26 mouse cellular contexts compared by ENCODE assay signal in the genomic region with DNA sequence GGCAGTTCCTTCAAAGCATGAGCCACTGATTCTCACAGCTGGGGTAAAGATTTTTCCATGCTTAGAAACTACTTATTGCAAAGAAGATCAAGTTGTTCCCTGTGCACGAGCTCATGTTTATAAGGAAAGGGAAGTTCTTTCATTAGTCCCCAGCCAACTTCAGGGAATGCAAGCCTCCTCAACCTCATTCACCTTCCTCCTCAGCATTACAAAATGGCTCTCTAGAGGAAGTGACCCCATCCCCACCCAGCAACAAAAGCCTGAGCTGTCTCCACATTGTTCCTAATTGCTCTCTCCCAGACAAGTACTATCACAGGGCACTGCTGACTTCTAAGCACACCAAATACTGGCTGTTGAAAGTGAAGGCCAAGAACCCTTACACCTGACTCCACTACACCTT. TPM values are rescaled to one million over a fixed set of nuclear protein-coding genes. Genes with fewer than 3 reads are reported as not detected.
DNase-seq lines count a peak whose midpoint lies in the region; ATAC-seq and TF ChIP-seq lines count a peak whose summit lies in the region.
"Had no signal": no experiment of that assay in that cellular context is flagged by ENCODE, and none has a peak within 500 bp of the region (broad histone marks: within the 10 kb centered on the region; RNA-seq: fewer than 3 reads in every experiment).

No protein-coding gene starts in this region.

- H3K9ac ChIP-seq in heart, embryonic 16.5 days (ENCODE audit: low read length): no peak overlapping the region
- no peak overlapping the region for H3K9ac ChIP-seq in heart, embryonic 12.5 days
- H3K9ac ChIP-seq in lung, embryonic 14.5 days: no peak overlapping the region
- H3K9ac ChIP-seq: limb, embryonic 15.5 days; lung, embryonic 15.5 days; midbrain, embryonic 15.5 days had no signal

- H3K4me3 ChIP-seq in heart, embryonic 16.5 days (ENCODE audit: low read length): no peak overlapping the region
- no peak overlapping the region for H3K4me3 ChIP-seq in heart, embryonic 12.5 days
- no peak overlapping the region for H3K4me3 ChIP-seq in lung, embryonic 14.5 days (ENCODE audit: low read depth, low read length)
- no peak overlapping the region for H3K4me3 ChIP-seq in macrophage (ENCODE audit: inconsistent target)
- H3K4me3 ChIP-seq: embryonic facial prominence, embryonic 10.5 days; limb, embryonic 15.5 days; lung, embryonic 15.5 days; midbrain, embryonic 15.5 days had no signal

- peak overlapping the region; percentile 39 for H3K27ac ChIP-seq in heart, embryonic 16.5 days (ENCODE audit: low read length)
- no peak overlapping the region for H3K27ac ChIP-seq in heart, embryonic 12.5 days (ENCODE audit: poor library complexity, severe bottlenecking)
- no peak overlapping the region for H3K27ac ChIP-seq in lung, embryonic 14.5 days (ENCODE audit: low read depth)
- H3K27ac ChIP-seq in macrophage: 0 out of 2 replicates have a peak overlapping the region, but pooled peaks have one; percentile 4
- H3K27ac ChIP-seq: embryonic facial prominence, embryonic 10.5 days; limb, embryonic 15.5 days; lung, embryonic 15.5 days; midbrain, embryonic 15.5 days had no signal

- no peak for ATAC-seq in heart, embryonic 16.5 days (replicated peaks; ENCODE audit: extremely low read depth, insufficient read depth, low FRiP score)
- ATAC-seq in heart, embryonic 12.5 days (ENCODE audit: insufficient number of reproducible peaks, low FRiP score): no peak
- no peak for ATAC-seq in lung, embryonic 14.5 days (ENCODE audit: insufficient read depth)
- ATAC-seq: forebrain, embryonic 14.5 days; midbrain, embryonic 15.5 days had no signal

- 53% methylated on average over 1 of the region's 1 CpGs for WGBS in heart, embryonic 16.5 days
- WGBS in heart, embryonic 12.5 days: 53% methylated on average over 1 of the region's 1 CpGs
- 64% methylated on average over 1 of the region's 1 CpGs for WGBS in lung, embryonic 14.5 days
- WGBS in macrophage (ENCODE audit: missing documents): 0% methylated on average over 1 of the region's 1 CpGs

- no peaks in the 10 kb centered on the region for H3K4me1 ChIP-seq in heart, embryonic 16.5 days (ENCODE audit: control insufficient read depth, insufficient read depth, low read length)
- no peaks in the 10 kb centered on the region for H3K4me1 ChIP-seq in heart, embryonic 12.5 days (replicated peaks)
- no peaks in the 10 kb centered on the region for H3K4me1 ChIP-seq in lung, embryonic 14.5 days (ENCODE audit: insufficient read depth)
- H3K4me1 ChIP-seq: embryonic facial prominence, embryonic 10.5 days; limb, embryonic 15.5 days; lung, embryonic 15.5 days; midbrain, embryonic 15.5 days had no signal

- no peaks in the 10 kb centered on the region for H3K27me3 ChIP-seq in heart, embryonic 16.5 days (ENCODE audit: control insufficient read depth, insufficient read depth, low read length)
- no peaks in the 10 kb centered on the region for H3K27me3 ChIP-seq in heart, embryonic 12.5 days (replicated peaks)
- H3K27me3 ChIP-seq in lung, embryonic 14.5 days (ENCODE audit: insufficient read depth, low read length): no peaks in the 10 kb centered on the region
- H3K27me3 ChIP-seq: limb, embryonic 15.5 days; lung, embryonic 15.5 days; midbrain, embryonic 15.5 days had no signal

- H3K4me2 ChIP-seq in heart, embryonic 16.5 days (ENCODE audit: low read depth, low read length): no peak overlapping the region
- no peak overlapping the region for H3K4me2 ChIP-seq in heart, embryonic 12.5 days
- no peak overlapping the region for H3K4me2 ChIP-seq in lung, embryonic 14.5 days
- H3K4me2 ChIP-seq: limb, embryonic 15.5 days; lung, embryonic 15.5 days; midbrain, embryonic 15.5 days had no signal

- H3K9me3 ChIP-seq in heart, embryonic 16.5 days (replicated peaks; ENCODE audit: control insufficient read depth, low read length): no peaks in the 10 kb centered on the region
- no peaks in the 10 kb centered on the region for H3K9me3 ChIP-seq in heart, embryonic 12.5 days (replicated peaks)
- no peaks in the 10 kb centered on the region for H3K9me3 ChIP-seq in lung, embryonic 14.5 days (ENCODE audit: low read depth, low read length)
- H3K9me3 ChIP-seq: limb, embryonic 15.5 days; lung, embryonic 15.5 days; midbrain, embryonic 15.5 days had no signal

- TF ChIP-seq CTCF in lung, embryonic 14.5 days (IDR thresholded peaks at IDR 0.05; ENCODE audit: low read depth): no peak

- no peaks in the 10 kb centered on the region for H3K36me3 ChIP-seq in heart, embryonic 16.5 days (ENCODE audit: control insufficient read depth, insufficient read depth)
- H3K36me3 ChIP-seq in heart, embryonic 12.5 days: no peaks in the 10 kb centered on the region
- H3K36me3 ChIP-seq in lung, embryonic 14.5 days (ENCODE audit: insufficient read depth): no peaks in the 10 kb centered on the region
- no peaks in the 10 kb centered on the region; the same call in 1 of the 2 replicates for H3K36me3 ChIP-seq in macrophage (ENCODE audit: inconsistent target)
- H3K36me3 ChIP-seq: embryonic facial prominence, embryonic 10.5 days; G1E; limb, embryonic 15.5 days; lung, embryonic 15.5 days had no signal

- peak; percentile 45 for DNase-seq in ZHBTc4 (ENCODE audit: low read depth, low spot score)
- peak; percentile 5 for DNase-seq in lung, embryonic 14.5 days
- DNase-seq in ovary, postnatal 36 days (ENCODE audit: low spot score): no peak
- no peak for DNase-seq in embryo, embryonic 9.5 days (ENCODE audit: extremely low spot score)
- no peak for DNase-seq in right cerebral cortex, adult 18-20 months
- DNase-seq: cerebellum, adult 11 months; cerebellum, postnatal 14 days; kidney, adult 8-10 months; kidney, postnatal 25 days; layer of hippocampus, adult 9-11 months; thymus, postnatal 36 days had no signal

- peaks cover 44% of the 10 kb centered on the region for H3K79me2 ChIP-seq in macrophage (ENCODE audit: inconsistent target)

RNA-seq across cellular contexts. Expression of a gene that starts 14.8 kb away (rescaled TPM):
- polyA plus RNA-seq in heart, embryonic 16.5 days (2015; fragmentation: Nextera tagmentation; extraction: Ambion mirVana): 6.2 and 6.4 TPM in 2 replicates
- polyA plus RNA-seq in heart, embryonic 12.5 days (2016; fragmentation: Nextera tagmentation; extraction: Ambion mirVana): 6.9 and 7.1 TPM in 2 replicates
- polyA plus RNA-seq in lung, embryonic 14.5 days (2014; fragmentation: Nextera tagmentation; extraction: Ambion mirVana): 17.2 and 19.1 TPM in 2 replicates
- 100 to 1,000 TPM in 23 of 26 experiments, 10 to 100 TPM in 3; 86.0 to 358 (median 130) TPM for total RNA-seq in macrophage (2018; cell fraction: chromatin; rRNA removed)
- total RNA-seq in macrophage (2018; cell fraction: cytosol; rRNA removed): 10 to 100 TPM; 16.8 to 73.0 (median 26.4) TPM
- total RNA-seq in macrophage (2018; cell fraction: nucleus; rRNA removed): 100 to 1,000 TPM in 8 of 26 experiments, 10 to 100 TPM in 18; 41.8 to 219 (median 90.9) TPM
- 18.7 to 25.4 TPM (median 20.5 TPM) in 3 replicates for polyA plus RNA-seq in macrophage (2018)
- polyA plus RNA-seq: G1E had no signal

RNA-seq across cellular contexts. Expression of a gene that starts 34.2 kb away (rescaled TPM):
- polyA plus RNA-seq in heart, embryonic 16.5 days (2015; fragmentation: Nextera tagmentation; extraction: Ambion mirVana): 66.1 and 70.5 TPM in 2 replicates
- 76.2 and 76.8 TPM in 2 replicates for polyA plus RNA-seq in heart, embryonic 12.5 days (2016; fragmentation: Nextera tagmentation; extraction: Ambion mirVana)
- 51.0 and 56.9 TPM in 2 replicates for polyA plus RNA-seq in lung, embryonic 14.5 days (2014; fragmentation: Nextera tagmentation; extraction: Ambion mirVana)
- total RNA-seq in macrophage (2018; cell fraction: chromatin; rRNA removed): 10 to 100 TPM in 8 of 26 experiments, 1 to 10 TPM in 18; 2.5 to 12.3 (median 7.2) TPM
- 10 to 100 TPM; 18.7 to 33.6 (median 26.1) TPM for total RNA-seq in macrophage (2018; cell fraction: cytosol; rRNA removed)
- total RNA-seq in macrophage (2018; cell fraction: nucleus; rRNA removed): 10 to 100 TPM in 13 of 26 experiments, 1 to 10 TPM in 13; 2.3 to 13.7 (median 9.9) TPM
- 27.2 to 40.6 TPM (median 35.2 TPM) in 3 replicates for polyA plus RNA-seq in macrophage (2018)

RNA-seq across cellular contexts. Expression of a gene that starts 34.6 kb away (rescaled TPM):
- polyA plus RNA-seq in heart, embryonic 16.5 days (2015; fragmentation: Nextera tagmentation; extraction: Ambion mirVana): not detected in 2 replicates
- polyA plus RNA-seq in heart, embryonic 12.5 days (2016; fragmentation: Nextera tagmentation; extraction: Ambion mirVana): 0.08 TPM in 1 of 2 replicates, not detected in the other
- polyA plus RNA-seq in lung, embryonic 14.5 days (2014; fragmentation: Nextera tagmentation; extraction: Ambion mirVana): not detected in 2 replicates
- not detected for total RNA-seq in macrophage (2018; cell fraction: chromatin; rRNA removed)
- not detected for total RNA-seq in macrophage (2018; cell fraction: cytosol; rRNA removed)
- total RNA-seq in macrophage (2018; cell fraction: nucleus; rRNA removed): 1 to 10 TPM in 1 of 26 experiments, under 1 TPM in 1, not detected in 24; 0.34 to 1.0 TPM
- polyA plus RNA-seq in macrophage (2018): not detected in 3 replicates
- total RNA-seq: adrenal gland, adult 18-20 months; heart, adult 18-20 months; left cerebral cortex, postnatal 10 days had no signal
- polyA plus RNA-seq: embryonic facial prominence, embryonic 10.5 days; forebrain, embryonic 14.5 days; G1E; limb, embryonic 15.5 days; lung, embryonic 15.5 days; spleen, adult 2 months had no signal

RNA-seq across cellular contexts. Expression of a gene that starts 56.4 kb away (rescaled TPM):
- polyA plus RNA-seq in heart, embryonic 16.5 days (2015; fragmentation: Nextera tagmentation; extraction: Ambion mirVana): not detected in 2 replicates
- not detected in 2 replicates for polyA plus RNA-seq in heart, embryonic 12.5 days (2016; fragmentation: Nextera tagmentation; extraction: Ambion mirVana)
- not detected in 2 replicates for polyA plus RNA-seq in lung, embryonic 14.5 days (2014; fragmentation: Nextera tagmentation; extraction: Ambion mirVana)
- total RNA-seq in macrophage (2018; cell fraction: chromatin; rRNA removed): not detected
- not detected for total RNA-seq in macrophage (2018; cell fraction: cytosol; rRNA removed)
- not detected for total RNA-seq in macrophage (2018; cell fraction: nucleus; rRNA removed)
- polyA plus RNA-seq in macrophage (2018): not detected in 3 replicates
- total RNA-seq: adrenal gland, adult 18-20 months; heart, adult 18-20 months; left cerebral cortex, postnatal 10 days had no signal
- polyA plus RNA-seq: embryonic facial prominence, embryonic 10.5 days; forebrain, embryonic 14.5 days; G1E; hindbrain, embryonic 11.5 days; limb, embryonic 15.5 days; lung, embryonic 15.5 days; midbrain, embryonic 15.5 days; spleen, adult 2 months; stomach, embryonic 16.5 days had no signal

RNA-seq across cellular contexts. Expression of a gene that starts 57.1 kb away (rescaled TPM):
- polyA plus RNA-seq in heart, embryonic 16.5 days (2015; fragmentation: Nextera tagmentation; extraction: Ambion mirVana): not detected in 2 replicates
- polyA plus RNA-seq in heart, embryonic 12.5 days (2016; fragmentation: Nextera tagmentation; extraction: Ambion mirVana): not detected in 2 replicates
- 0.28 and 0.46 TPM in 2 replicates for polyA plus RNA-seq in lung, embryonic 14.5 days (2014; fragmentation: Nextera tagmentation; extraction: Ambion mirVana)
- not detected for total RNA-seq in macrophage (2018; cell fraction: chromatin; rRNA removed)
- total RNA-seq in macrophage (2018; cell fraction: cytosol; rRNA removed): not detected
- not detected for total RNA-seq in macrophage (2018; cell fraction: nucleus; rRNA removed)
- not detected in 3 replicates for polyA plus RNA-seq in macrophage (2018)
- total RNA-seq: adrenal gland, adult 18-20 months; G1E; heart, adult 18-20 months; left cerebral cortex, postnatal 10 days had no signal
- polyA plus RNA-seq: embryonic facial prominence, embryonic 10.5 days; forebrain, embryonic 14.5 days; G1E; hindbrain, embryonic 11.5 days; limb, embryonic 15.5 days; midbrain, embryonic 15.5 days; spleen, adult 2 months had no signal

Comparison
In these comparisons a context has a peak if more than half of its experiments do, and no peak if none do; other contexts are left out.
1. H3K27ac ChIP-seq: peak in heart, embryonic 16.5 days (single experiment) and macrophage (single experiment); none in heart, embryonic 12.5 days (single experiment) and lung, embryonic 14.5 days (single experiment).
2. DNase-seq: peak in ZHBTc4 (single experiment) and lung, embryonic 14.5 days (single experiment); none in ovary, postnatal 36 days (single experiment), embryo, embryonic 9.5 days (single experiment) and right cerebral cortex, adult 18-20 months (single experiment).